Mouse (Mus musculus) midbrain, embryonic 11.5 days (tissue): ENCODE data around the gene Nudt19. TPM values are rescaled to one million over a fixed set of nuclear protein-coding genes. Genes with fewer than 3 reads are reported as not detected.

ENCODE experiments used
- ATAC-seq: fragments of 200-750 bp; cut with Nextera tagmentation; 2 replicates; pipeline ENCODE4 v1.8.0; 2017; ENCODE audit warnings: moderate TSS enrichment, moderate library complexity; ENCODE audit not compliant: low FRiP score
- DNase-seq: peaks from one replicate; pipeline ENCODE4 v3.0.0; 2015; ENCODE audit warnings: low spot score; ENCODE audit errors: missing footprints
- H3K27ac ChIP-seq: fragments of 300-500 bp; sonication (generic); 2 replicates; pipeline ENCODE4 v1.5.1; 2014; ENCODE audit warnings: low read depth, low read length
- H3K27me3 ChIP-seq: fragments of 300-500 bp; sonication (generic); 2 replicates; pipeline ENCODE4 v1.6.1; 2014; ENCODE audit warnings: mild to moderate bottlenecking, low read length, moderate library complexity, mixed read lengths; ENCODE audit not compliant: control insufficient read depth, insufficient read depth
- H3K36me3 ChIP-seq: fragments of 300-500 bp; sonication (generic); 2 replicates; pipeline ENCODE4 v1.6.1; 2014; ENCODE audit warnings: mild to moderate bottlenecking, low read length, moderate library complexity, mixed read lengths; ENCODE audit not compliant: control insufficient read depth, insufficient read depth
- H3K4me1 ChIP-seq: fragments of 300-500 bp; sonication (generic); 2 replicates; pipeline ENCODE4 v1.6.1; 2014; ENCODE audit warnings: low read length; ENCODE audit not compliant: control insufficient read depth, insufficient read depth
- H3K4me2 ChIP-seq: fragments of 300-500 bp; sonication (generic); 2 replicates; pipeline ENCODE4 v1.6.1; 2014; ENCODE audit warnings: mild to moderate bottlenecking, moderate library complexity
- H3K4me3 ChIP-seq: fragments of 300-500 bp; sonication (generic); 2 replicates; pipeline ENCODE4 v1.5.1; 2014; ENCODE audit warnings: low read depth, low read length
- H3K9ac ChIP-seq: fragments of 300-500 bp; sonication (generic); 2 replicates; pipeline ENCODE4 v1.6.1; 2014; ENCODE audit warnings: low read length
- H3K9me3 ChIP-seq: fragments of 300-500 bp; sonication (generic); 2 replicates; pipeline ENCODE4 v1.6.1; 2016; ENCODE audit warnings: low read length; ENCODE audit not compliant: control insufficient read depth
- WGBS: fragments of 180-500 bp; shearing (Covaris S2); extraction: QIAGEN DNeasy Blood & Tissue Kit; methylation state at CpG from one replicate; pipeline ENCODE4 v1.1.7; 2014; 5-methylcytosine and 5-hydroxymethylcytosine counted together
- polyA plus RNA-seq: library from polyadenylated mRNA; unstranded; fragments of >200 nt; fragmentation: Nextera tagmentation; extraction: Ambion mirVana; gene quantifications from 2 replicates; pipeline ENCODE4 v1.2.1, GENCODE M21; 2014

The Nudt19 gene
- polyA plus RNA-seq, 1 experiment from 2014 or later = 43.2 TPM

GRCm38 (mm10) chr7:35557577-35557976 is 1.5 kb upstream of the Nudt19 start:
- Histone ChIP-seq H3K27me3 (no peaks in the 10 kb centered on the region), H3K36me3 (no peaks in the 10 kb centered on the region), H3K27ac (no peak overlapping the region), H3K4me3 (no peak overlapping the region), H3K4me2 (no peak overlapping the region), H3K9me3 (no peaks in the 10 kb centered on the region), H3K9ac (no peak overlapping the region), H3K4me1 (peaks cover 6% of the 10 kb centered on the region; the same call in 1 of the 2 replicates)
- WGBS = 87% methylated on average over 3 of the region's 3 CpGs
- DNase-seq (no peak), ATAC-seq (no peak)

DNA sequence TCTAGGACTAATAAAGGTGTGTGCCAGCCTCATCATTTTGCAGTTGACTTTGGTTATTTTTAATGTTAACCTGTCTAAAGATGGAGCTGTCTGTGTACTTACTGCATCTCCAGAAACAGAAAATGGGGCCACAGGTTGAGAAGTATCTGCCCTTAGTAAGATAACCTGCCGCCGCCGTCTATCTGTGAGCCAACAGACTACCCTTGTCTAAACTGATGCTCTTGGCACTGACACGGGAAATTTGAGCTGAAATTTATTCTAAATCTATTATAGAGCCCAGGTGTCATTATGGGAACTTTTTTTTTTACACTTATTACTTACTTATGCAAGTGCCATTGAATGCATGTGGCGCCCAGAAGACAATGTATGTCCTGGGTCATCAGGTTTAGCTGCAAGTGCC is 801 bp upstream of the Nudt19 start:
- no peaks in the 10 kb centered on the region for H3K36me3 ChIP-seq
- H3K27me3 ChIP-seq = no peaks in the 10 kb centered on the region
- 89% methylated on average over 5 of the region's 5 CpGs for WGBS
- no peak overlapping the region for H3K27ac ChIP-seq
- ATAC-seq (no peak), DNase-seq (no peak)
- H3K9ac ChIP-seq = no peak overlapping the region
- no peak overlapping the region for H3K4me2 ChIP-seq
- peaks cover 6% of the 10 kb centered on the region; the same call in 1 of the 2 replicates for H3K4me1 ChIP-seq
- H3K9me3 ChIP-seq = no peaks in the 10 kb centered on the region
- H3K4me3 ChIP-seq = no peak overlapping the region

GRCm38 (mm10) chr7:35555224-35556204 is 590 bp downstream of the Nudt19 start:
- peak; percentile 99 for DNase-seq
- Histone ChIP-seq H3K9me3 (no peaks in the 10 kb centered on the region), H3K36me3 (no peaks in the 10 kb centered on the region), H3K9ac (peak overlapping the region; percentile 92), H3K4me2 (peak overlapping the region; percentile 94), H3K4me1 (peaks cover 6% of the 10 kb centered on the region; the same call in 1 of the 2 replicates), H3K4me3 (peak overlapping the region; percentile 66), H3K27me3 (no peaks in the 10 kb centered on the region), H3K27ac (peak overlapping the region; percentile 91)
- ATAC-seq = peak; percentile 94
- WGBS = 1% methylated on average over 92 of the region's 93 CpGs

DNA sequence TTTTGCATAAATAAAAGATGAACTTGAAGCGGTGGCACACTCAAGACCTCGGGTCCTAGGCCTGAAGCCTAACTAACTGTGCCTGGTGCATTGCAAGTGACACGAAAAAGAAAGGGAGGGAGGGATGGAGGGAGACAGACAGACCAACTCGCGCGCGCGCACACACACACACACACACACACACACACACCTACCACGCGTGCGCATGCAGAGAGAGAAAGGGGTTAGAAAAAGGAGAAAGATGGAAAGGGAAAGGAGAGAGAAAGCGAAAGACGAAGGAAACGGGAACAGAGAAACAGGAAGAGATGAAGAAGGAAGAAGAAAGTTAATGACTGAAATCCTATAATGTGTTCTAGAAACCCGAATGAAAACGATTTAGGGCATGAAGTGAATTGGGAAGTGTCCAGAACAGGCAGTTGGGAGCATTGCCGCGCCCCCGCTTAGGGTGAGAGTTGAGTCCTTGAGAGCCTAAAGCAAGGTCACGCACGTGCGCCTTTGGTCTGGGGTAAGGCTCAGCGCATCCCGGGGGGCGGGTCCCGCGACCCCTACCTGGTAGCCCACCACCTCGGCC is 1.4 kb downstream of the Nudt19 start:
- Histone ChIP-seq H3K9ac (peak overlapping the region; percentile 92), H3K4me2 (peak overlapping the region; percentile 94), H3K4me1 (peaks cover 6% of the 10 kb centered on the region; the same call in 1 of the 2 replicates), H3K27ac (peak overlapping the region; percentile 91), H3K4me3 (peak overlapping the region; percentile 66), H3K27me3 (no peaks in the 10 kb centered on the region), H3K36me3 (peaks cover 3% of the 10 kb centered on the region; the same call in 1 of the 2 replicates), H3K9me3 (no peaks in the 10 kb centered on the region)
- WGBS = 6% methylated on average over 28 of the region's 28 CpGs
- ATAC-seq = peak; percentile 69; the same call in 1 of the 2 replicates
- DNase-seq = peak; percentile 93

DNA sequence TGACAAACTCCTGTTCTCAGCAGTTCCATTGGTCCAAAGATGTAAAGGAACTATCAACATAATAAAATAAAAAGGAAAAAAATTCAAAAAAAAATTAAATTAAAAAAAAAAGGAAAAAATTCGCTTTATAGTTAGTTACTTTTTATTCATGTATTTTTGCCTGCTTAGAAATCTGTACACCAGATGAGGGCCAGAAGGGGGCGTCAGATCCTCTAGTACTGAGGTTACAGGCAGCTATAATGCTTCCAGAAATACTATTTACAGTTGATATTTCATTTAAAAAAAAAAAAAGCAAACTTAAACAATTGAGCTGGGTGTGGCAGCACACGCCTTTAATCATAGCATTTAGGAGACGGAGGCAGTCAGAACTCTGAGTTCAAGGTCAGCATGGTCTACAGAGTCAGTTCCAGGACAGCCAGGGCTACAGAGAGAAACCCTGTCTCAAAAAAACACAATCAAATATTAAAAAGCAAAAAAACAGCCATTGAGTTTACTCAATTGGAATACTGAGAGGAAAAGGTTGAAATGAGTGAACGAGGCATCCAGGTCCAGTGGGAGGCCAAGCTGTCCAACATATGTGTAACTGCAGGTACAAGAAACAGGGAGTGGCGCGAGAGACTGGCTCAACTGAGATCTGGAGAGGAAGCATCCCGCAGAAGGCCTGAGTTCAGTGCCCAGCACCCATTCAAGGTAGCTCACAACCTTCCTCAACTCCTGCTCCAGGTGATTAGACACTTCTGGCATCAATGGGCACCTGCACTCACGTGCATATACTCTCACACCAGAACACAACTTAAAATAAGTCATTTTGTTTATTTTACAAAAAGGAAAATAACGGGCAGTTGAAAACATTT is 2.1 kb downstream of the Nudt19 start:
- H3K4me3 ChIP-seq = peak overlapping the region; percentile 66; the same call in 1 of the 2 replicates
- H3K4me1 ChIP-seq = peaks cover 6% of the 10 kb centered on the region; the same call in 1 of the 2 replicates
- ATAC-seq = no peak
- H3K9me3 ChIP-seq = no peaks in the 10 kb centered on the region
- H3K36me3 ChIP-seq = peaks cover 3% of the 10 kb centered on the region; the same call in 1 of the 2 replicates
- WGBS = 62% methylated on average over 10 of the region's 10 CpGs
- H3K27ac ChIP-seq = no peak overlapping the region
- H3K4me2 ChIP-seq = peak overlapping the region; percentile 94
- no peaks in the 10 kb centered on the region for H3K27me3 ChIP-seq
- H3K9ac ChIP-seq = no peak overlapping the region
- peak; percentile 83 for DNase-seq

GRCm38 (mm10) chr7:35545881-35546280 is 10.2 kb downstream of the Nudt19 start:
- no peaks in the 10 kb centered on the region for H3K4me1 ChIP-seq
- 38% methylated on average over 4 of the region's 4 CpGs for WGBS
- H3K36me3 ChIP-seq = peaks cover 3% of the 10 kb centered on the region; the same call in 1 of the 2 replicates
- ATAC-seq (peak; percentile 55; the same call in 1 of the 2 replicates), DNase-seq (peak; percentile 95)
- no peak overlapping the region for H3K27ac ChIP-seq
- H3K4me3 ChIP-seq = no peak overlapping the region
- H3K4me2 ChIP-seq = no peak overlapping the region
- H3K27me3 ChIP-seq = no peaks in the 10 kb centered on the region
- no peak overlapping the region for H3K9ac ChIP-seq
- H3K9me3 ChIP-seq = no peaks in the 10 kb centered on the region

- ATAC-seq (no peak), DNase-seq (no peak)
- Histone ChIP-seq H3K4me1 (no peaks in the 10 kb centered on the region), H3K27me3 (no peaks in the 10 kb centered on the region), H3K9me3 (no peaks in the 10 kb centered on the region), H3K36me3 (no peaks in the 10 kb centered on the region), H3K4me2 (no peak within 1 kb of the TSS), H3K9ac (no peak within 1 kb of the TSS), H3K27ac (no peak within 1 kb of the TSS), H3K4me3 (no peak within 1 kb of the TSS)
- 89% methylated on average over 17 of the region's 17 CpGs for WGBS
These were observed 18.5 kb downstream of the Nudt19 start, which contains the start of gene Tdrd12 for GRCm38 (mm10) chr7:35537562-35537961. TSS of gene Tdrd12 (minus strand) at chr7:35537745.

- no peak for ATAC-seq
- 81% methylated on average over 12 of the region's 12 CpGs for WGBS
- DNase-seq = no peak
These were observed 20.2 kb downstream of the Nudt19 start for GRCm38 (mm10) chr7:35535750-35536512.

More at GRCm38 (mm10) chr7:35535750-35536512, 20.2 kb downstream of the Nudt19 start:
- H3K27ac ChIP-seq = no peak overlapping the region
- H3K4me3 ChIP-seq = no peak overlapping the region
- H3K4me2 ChIP-seq = no peak overlapping the region
- no peaks in the 10 kb centered on the region for H3K9me3 ChIP-seq
- no peaks in the 10 kb centered on the region for H3K4me1 ChIP-seq
- no peak overlapping the region for H3K9ac ChIP-seq
- no peaks in the 10 kb centered on the region for H3K27me3 ChIP-seq
- no peaks in the 10 kb centered on the region for H3K36me3 ChIP-seq
